Mouse (Mus musculus) limb, embryonic 15.5 days (tissue): ENCODE data around the gene Rtca. TPM values are rescaled to one million over a fixed set of nuclear protein-coding genes. Genes with fewer than 3 reads are reported as not detected.

Source experiments
- ATAC-seq: fragments of 200-750 bp; cut with Nextera tagmentation; 2 replicates; pipeline ENCODE4 v1.8.0; 2017; ENCODE audit warnings: low read depth, moderate TSS enrichment; ENCODE audit not compliant: insufficient number of reproducible peaks, low FRiP score, low TSS enrichment
- H3K27ac ChIP-seq: fragments of 300-500 bp; sonication (generic); 2 replicates; pipeline ENCODE4 v1.5.1; 2015; ENCODE audit warnings: moderate library complexity, mild to moderate bottlenecking, inconsistent platforms
- H3K27me3 ChIP-seq: fragments of 300-500 bp; sonication (generic); 2 replicates; pipeline ENCODE4 v1.6.1; 2015; ENCODE audit warnings: inconsistent platforms
- H3K36me3 ChIP-seq: fragments of 300-500 bp; sonication (generic); 2 replicates; pipeline ENCODE4 v1.6.1; 2015; ENCODE audit warnings: inconsistent platforms
- H3K4me1 ChIP-seq: fragments of 300-500 bp; sonication (generic); 2 replicates; pipeline ENCODE4 v1.6.1; 2015; ENCODE audit warnings: inconsistent platforms
- H3K4me2 ChIP-seq: fragments of 300-500 bp; sonication (generic); 2 replicates; pipeline ENCODE4 v1.6.1; 2015; ENCODE audit warnings: mild to moderate bottlenecking, inconsistent platforms
- H3K4me3 ChIP-seq: fragments of 300-500 bp; sonication (generic); 2 replicates; pipeline ENCODE4 v1.5.1; 2015; ENCODE audit warnings: mild to moderate bottlenecking, inconsistent platforms
- H3K9ac ChIP-seq: fragments of 300-500 bp; sonication (generic); 2 replicates; pipeline ENCODE4 v1.6.1; 2015; ENCODE audit warnings: inconsistent platforms
- H3K9me3 ChIP-seq: fragments of 300-500 bp; sonication (generic); 2 replicates; pipeline ENCODE4 v1.6.1; 2016; ENCODE audit warnings: inconsistent platforms
- WGBS: fragments of 180-500 bp; shearing (Covaris S2); methylation state at CpG from one replicate; pipeline ENCODE4 v1.1.7; 2015; 5-methylcytosine and 5-hydroxymethylcytosine counted together
- polyA plus RNA-seq: library from polyadenylated mRNA; unstranded; fragments of >200 nt; fragmentation: Nextera tagmentation; extraction: Ambion mirVana; gene quantifications from 2 replicates; pipeline ENCODE4 v1.2.1, GENCODE M21; 2015

The Rtca gene
- polyA plus RNA-seq, 1 experiment from 2014 or later = 57.0 TPM

DNA sequence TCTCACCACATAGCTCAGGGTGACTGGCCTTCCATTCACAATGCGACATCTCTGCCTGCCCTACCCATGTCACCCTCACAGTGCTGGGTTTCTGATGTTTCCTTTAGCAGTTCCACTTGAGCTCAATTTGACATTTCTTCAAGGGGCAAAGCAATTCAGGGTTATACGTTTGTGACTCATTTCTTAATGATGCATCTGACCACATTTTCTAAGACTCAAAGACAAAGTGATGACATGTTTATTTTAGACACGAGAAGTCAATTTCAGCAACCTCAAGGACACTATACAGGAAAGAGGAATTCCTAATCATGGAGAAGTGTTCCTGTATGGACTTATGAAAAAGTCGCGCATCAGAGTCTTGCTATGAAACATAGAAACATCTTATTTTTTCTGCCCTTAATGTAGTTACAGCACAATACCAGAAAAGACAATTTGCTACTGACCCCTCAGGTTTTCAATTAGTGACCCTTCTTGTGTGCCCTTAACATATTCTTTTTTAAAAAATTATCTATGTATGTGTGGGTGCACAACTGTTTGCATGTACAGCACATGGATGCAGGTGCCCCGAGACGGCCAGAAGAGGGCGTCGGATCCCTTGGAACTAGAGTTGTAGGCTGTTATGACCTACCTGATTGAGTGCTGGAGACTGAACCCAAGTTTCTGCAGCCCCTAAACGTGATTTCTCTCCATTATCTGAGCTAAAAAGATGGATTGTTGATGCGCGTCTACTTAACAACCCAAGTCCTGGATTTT, 4.3 kb upstream of the Rtca start:
- Histone ChIP-seq H3K27me3 (no peaks in the 10 kb centered on the region), H3K4me3 (peak overlapping the region; percentile 65), H3K4me1 (peaks cover 8% of the 10 kb centered on the region), H3K27ac (no peak overlapping the region), H3K4me2 (peak overlapping the region; percentile 68), H3K9ac (no peak overlapping the region), H3K36me3 (no peaks in the 10 kb centered on the region), H3K9me3 (no peaks in the 10 kb centered on the region)
- ATAC-seq = 0 out of 2 replicates have a peak, but pooled peaks have one; percentile 11
- WGBS = 40% methylated on average over 12 of the region's 12 CpGs

DNA sequence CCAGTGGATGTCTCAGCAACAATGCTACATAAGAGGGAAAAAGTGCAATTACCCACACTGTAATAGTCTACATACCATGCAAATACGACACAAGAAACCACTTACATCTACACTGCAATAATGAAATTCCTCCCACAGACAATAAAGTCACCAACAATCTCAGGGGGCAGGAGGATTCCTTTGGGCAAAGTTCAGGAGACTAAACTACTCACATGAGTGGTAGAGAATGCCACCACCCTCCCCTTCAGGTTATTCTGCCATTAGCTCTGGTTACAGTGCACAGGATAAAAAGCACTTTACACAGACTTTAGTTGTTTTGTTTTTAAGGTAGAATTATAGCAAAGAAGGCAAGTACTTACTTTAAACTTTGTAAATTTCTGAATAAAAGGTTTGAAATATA, 12.3 kb downstream of the Rtca start:
- Histone ChIP-seq H3K27ac (no peak overlapping the region), H3K36me3 (peaks cover 75% of the 10 kb centered on the region), H3K27me3 (no peaks in the 10 kb centered on the region), H3K9ac (no peak overlapping the region), H3K4me1 (no peaks in the 10 kb centered on the region), H3K4me2 (no peak overlapping the region), H3K4me3 (no peak overlapping the region), H3K9me3 (no peaks in the 10 kb centered on the region)
- 74% methylated on average over 1 of the region's 1 CpGs for WGBS
- no peak for ATAC-seq

DNA sequence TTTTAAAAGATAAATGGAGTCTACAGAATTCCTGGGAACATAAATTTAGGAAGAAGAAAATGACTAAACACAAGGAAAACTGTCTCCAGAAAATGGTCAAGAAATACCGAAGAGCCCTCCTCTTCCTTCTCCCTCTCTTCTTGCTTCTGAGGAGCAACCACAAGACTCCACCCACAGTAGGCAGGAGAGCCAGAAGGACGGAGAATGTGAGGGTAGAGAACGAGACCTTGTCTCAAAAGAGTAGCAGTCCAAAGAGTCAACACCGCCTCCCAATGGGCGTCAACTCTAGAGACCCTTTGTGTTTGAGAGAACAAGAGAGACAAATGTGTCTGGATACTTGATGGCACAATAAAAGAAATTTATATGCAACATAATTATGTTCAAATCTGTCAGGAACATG, 14.3 kb downstream of the Rtca start:
- no peak overlapping the region for H3K9ac ChIP-seq
- H3K4me1 ChIP-seq = no peaks in the 10 kb centered on the region
- WGBS = 71% methylated on average over 5 of the region's 5 CpGs
- no peak overlapping the region for H3K4me2 ChIP-seq
- no peak for ATAC-seq
- H3K27ac ChIP-seq = no peak overlapping the region
- no peak overlapping the region for H3K4me3 ChIP-seq
- no peaks in the 10 kb centered on the region for H3K27me3 ChIP-seq
- peaks cover 80% of the 10 kb centered on the region for H3K36me3 ChIP-seq
- no peaks in the 10 kb centered on the region for H3K9me3 ChIP-seq

GRCm38 (mm10) chr3:116491923-116492454, 16.0 kb downstream of the Rtca start:
- ATAC-seq = no peak
- Histone ChIP-seq H3K27ac (no peak overlapping the region), H3K36me3 (peaks cover 79% of the 10 kb centered on the region), H3K4me1 (no peaks in the 10 kb centered on the region), H3K4me3 (no peak overlapping the region), H3K4me2 (no peak overlapping the region), H3K9ac (no peak overlapping the region), H3K9me3 (no peaks in the 10 kb centered on the region), H3K27me3 (no peaks in the 10 kb centered on the region)
- 79% methylated on average over 1 of the region's 1 CpGs for WGBS

DNA sequence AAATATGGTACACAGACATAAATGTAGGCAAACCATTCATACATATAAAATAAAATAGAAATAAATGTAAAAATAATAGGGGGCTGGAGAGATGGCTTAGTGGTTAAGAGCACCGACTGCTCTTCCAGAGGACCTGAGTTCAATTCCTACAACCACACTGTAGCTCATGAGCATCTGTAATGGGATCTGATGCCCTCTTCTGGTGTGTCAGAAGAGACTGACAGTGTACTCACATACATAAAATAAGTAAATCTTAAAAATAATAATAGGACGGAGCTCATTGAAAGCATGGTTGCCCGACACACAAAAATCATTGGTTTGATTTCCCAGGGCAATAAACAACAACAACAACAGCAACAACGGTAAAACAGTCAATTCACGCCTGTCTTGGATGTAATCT, 17.1 kb downstream of the Rtca start:
- Histone ChIP-seq H3K4me2 (no peak overlapping the region), H3K27ac (no peak overlapping the region), H3K27me3 (no peaks in the 10 kb centered on the region), H3K9me3 (no peaks in the 10 kb centered on the region), H3K4me1 (no peaks in the 10 kb centered on the region), H3K9ac (no peak overlapping the region), H3K36me3 (peaks cover 78% of the 10 kb centered on the region), H3K4me3 (no peak overlapping the region)
- 95% methylated on average over 5 of the region's 5 CpGs for WGBS
- ATAC-seq = no peak

GRCm38 (mm10) chr3:116483271-116483670, 24.7 kb downstream of the Rtca start:
- no peak for ATAC-seq
- H3K4me2 ChIP-seq = no peak overlapping the region
- no peak overlapping the region for H3K27ac ChIP-seq
- 85% methylated on average over 4 of the region's 4 CpGs for WGBS
- H3K4me1 ChIP-seq = no peaks in the 10 kb centered on the region
- H3K4me3 ChIP-seq = no peak overlapping the region
- no peak overlapping the region for H3K9ac ChIP-seq
- H3K27me3 ChIP-seq = no peaks in the 10 kb centered on the region
- no peaks in the 10 kb centered on the region for H3K9me3 ChIP-seq
- H3K36me3 ChIP-seq = peaks cover 16% of the 10 kb centered on the region

- no peaks in the 10 kb centered on the region for H3K27me3 ChIP-seq
- no peak overlapping the region for H3K9ac ChIP-seq
- WGBS = 63% methylated on average over 3 of the region's 3 CpGs
- peaks cover 11% of the 10 kb centered on the region for H3K36me3 ChIP-seq
- no peak overlapping the region for H3K27ac ChIP-seq
- no peak overlapping the region for H3K4me2 ChIP-seq
- H3K4me3 ChIP-seq = no peak overlapping the region
- no peaks in the 10 kb centered on the region for H3K9me3 ChIP-seq
- no peaks in the 10 kb centered on the region for H3K4me1 ChIP-seq
- no peak for ATAC-seq
These were observed 25.3 kb downstream of the Rtca start for GRCm38 (mm10) chr3:116482724-116483123.

DNA sequence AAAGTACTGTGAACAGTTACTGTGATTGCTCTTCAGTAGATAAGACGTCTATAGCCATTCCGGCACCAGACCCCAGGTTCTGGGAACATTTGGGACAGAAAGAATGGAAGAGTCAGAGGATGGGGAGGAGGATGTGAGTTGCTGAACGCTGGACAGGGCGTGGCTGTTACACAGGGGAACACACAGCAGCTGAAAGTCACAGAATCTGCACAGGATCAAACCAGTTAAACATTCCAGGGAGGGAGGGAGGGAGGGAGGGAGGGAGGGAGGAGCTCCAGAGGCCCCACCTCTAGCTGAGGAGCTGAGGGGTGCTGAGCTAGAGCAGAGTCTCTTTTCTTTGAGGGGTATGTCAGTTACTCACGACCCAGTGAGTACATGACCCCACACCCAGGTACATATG, 27.1 kb downstream of the Rtca start:
- Histone ChIP-seq H3K9me3 (no peaks in the 10 kb centered on the region), H3K36me3 (no peaks in the 10 kb centered on the region), H3K27me3 (no peaks in the 10 kb centered on the region), H3K4me1 (no peaks in the 10 kb centered on the region), H3K4me2 (no peak overlapping the region), H3K27ac (no peak overlapping the region), H3K4me3 (no peak overlapping the region), H3K9ac (no peak overlapping the region)
- no peak for ATAC-seq
- 61% methylated on average over 5 of the region's 5 CpGs for WGBS

DNA sequence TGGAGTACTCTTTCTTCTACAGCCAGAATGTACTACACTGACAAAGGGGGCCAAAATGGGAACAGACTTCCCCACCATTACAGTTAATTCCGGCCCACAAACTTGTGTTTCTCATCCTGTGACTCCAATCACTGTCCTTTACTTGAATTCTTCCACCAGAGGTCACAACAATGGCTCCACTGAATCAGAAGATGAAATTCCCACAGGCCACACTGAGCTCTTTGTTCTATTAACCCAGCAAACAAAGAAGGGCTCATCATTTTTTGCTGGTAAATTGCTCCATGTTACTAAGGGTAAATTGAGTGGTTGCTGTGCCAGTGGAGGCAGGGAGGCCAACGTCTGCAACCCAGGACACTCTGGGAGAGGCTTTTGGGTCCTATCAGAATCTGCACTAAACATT, 27.9 kb downstream of the Rtca start:
- Histone ChIP-seq H3K27ac (no peak overlapping the region), H3K4me2 (no peak overlapping the region), H3K4me3 (no peak overlapping the region), H3K27me3 (no peaks in the 10 kb centered on the region), H3K36me3 (no peaks in the 10 kb centered on the region), H3K4me1 (no peaks in the 10 kb centered on the region), H3K9me3 (no peaks in the 10 kb centered on the region), H3K9ac (no peak overlapping the region)
- no peak for ATAC-seq
- 79% methylated on average over 2 of the region's 2 CpGs for WGBS

GRCm38 (mm10) chr3:116477351-116477750, 30.7 kb downstream of the Rtca start:
- Histone ChIP-seq H3K4me2 (no peak overlapping the region), H3K27me3 (no peaks in the 10 kb centered on the region), H3K9me3 (no peaks in the 10 kb centered on the region), H3K9ac (no peak overlapping the region), H3K4me1 (no peaks in the 10 kb centered on the region), H3K27ac (no peak overlapping the region), H3K36me3 (no peaks in the 10 kb centered on the region), H3K4me3 (no peak overlapping the region)
- ATAC-seq = no peak
- 77% methylated on average over 7 of the region's 7 CpGs for WGBS

GRCm38 (mm10) chr3:116476686-116477298, 31.2 kb downstream of the Rtca start:
- no peak for ATAC-seq
- no peaks in the 10 kb centered on the region for H3K9me3 ChIP-seq
- H3K9ac ChIP-seq = no peak overlapping the region
- no peak overlapping the region for H3K4me2 ChIP-seq
- no peak overlapping the region for H3K4me3 ChIP-seq
- H3K27me3 ChIP-seq = no peaks in the 10 kb centered on the region
- no peak overlapping the region for H3K27ac ChIP-seq
- H3K4me1 ChIP-seq = no peaks in the 10 kb centered on the region
- 71% methylated on average over 5 of the region's 5 CpGs for WGBS
- H3K36me3 ChIP-seq = no peaks in the 10 kb centered on the region

DNA sequence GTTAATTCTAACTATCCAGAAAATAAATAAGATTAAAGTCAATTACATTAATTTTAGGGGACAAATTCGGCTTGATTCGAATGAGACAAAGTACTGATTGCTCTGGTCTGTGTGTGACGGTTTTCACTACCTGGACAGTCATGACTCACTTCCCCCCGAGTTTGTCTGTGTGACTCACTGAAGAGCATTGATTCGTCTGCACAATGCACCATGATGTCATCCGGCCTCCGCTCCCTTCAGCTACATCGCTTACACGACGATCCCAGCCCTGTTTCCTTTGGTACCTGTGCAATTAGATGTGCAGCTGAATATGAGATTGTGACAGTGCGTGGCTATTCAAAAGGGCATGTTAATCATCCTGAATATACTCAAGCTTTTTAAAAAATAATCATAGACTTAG, 33.4 kb downstream of the Rtca start:
- no peaks in the 10 kb centered on the region for H3K27me3 ChIP-seq
- H3K9ac ChIP-seq = no peak overlapping the region
- no peak for ATAC-seq
- no peak overlapping the region for H3K4me3 ChIP-seq
- no peak overlapping the region for H3K4me2 ChIP-seq
- H3K9me3 ChIP-seq = no peaks in the 10 kb centered on the region
- 73% methylated on average over 11 of the region's 11 CpGs for WGBS
- H3K27ac ChIP-seq = no peak overlapping the region
- no peaks in the 10 kb centered on the region for H3K4me1 ChIP-seq
- H3K36me3 ChIP-seq = no peaks in the 10 kb centered on the region
